Mouse (Mus musculus) urinary bladder, adult 18-20 months (tissue): Measurements from ENCODE around the gene Gkn2.

Experiments
- DNase-seq, 2 experiments: peaks; one replicate each; pipeline ENCODE4 v3.0.0; 2022; ENCODE audit warnings: low spot score in 2 of 2, mixed read lengths in 2 of 2

Gkn2 gene

DNA sequence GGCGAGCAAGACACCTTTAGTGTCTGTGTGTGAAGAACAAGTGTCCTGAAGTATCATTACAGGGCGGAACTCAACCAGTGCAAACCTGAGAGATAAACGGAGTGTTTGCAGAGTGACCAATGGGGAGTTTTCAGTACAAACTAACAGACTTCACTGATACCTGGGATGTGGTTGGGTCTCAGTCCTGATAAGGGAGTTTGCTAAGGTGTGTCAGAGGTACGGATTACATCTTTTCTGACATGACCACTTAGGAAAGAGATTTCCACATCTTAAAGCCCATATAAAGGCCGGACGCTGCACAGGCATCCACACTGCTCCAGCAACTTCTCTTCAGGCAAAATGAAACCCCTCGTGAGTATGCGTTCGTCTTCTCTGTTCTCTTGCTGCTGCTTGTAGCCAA is at the start of gene Gkn2:
Gkn2 (plus strand) TSS at position 301 of the 400 bp plus-strand sequence.
- DNase-seq = no peak

DNA sequence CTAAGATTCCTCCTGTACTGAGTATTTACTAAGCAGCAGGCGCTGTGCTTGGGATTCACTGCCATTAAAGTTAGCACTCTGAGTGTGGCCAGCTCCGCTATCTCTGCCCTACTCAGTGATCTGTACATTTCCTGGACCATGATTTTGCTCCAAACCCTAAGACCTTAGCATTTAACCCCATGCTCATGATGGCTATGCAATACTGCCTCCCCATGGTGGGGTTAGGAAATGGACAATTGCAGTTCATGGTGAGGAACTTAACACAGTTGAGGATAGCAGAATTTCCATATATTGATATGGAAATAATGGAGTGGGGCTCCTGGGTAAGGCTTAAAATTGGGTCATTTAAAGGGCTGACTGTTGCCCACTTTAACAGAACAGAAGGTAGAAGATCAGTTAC is 49.8 kb upstream of the Gkn2 start:
- DNase-seq = no peak

DNA sequence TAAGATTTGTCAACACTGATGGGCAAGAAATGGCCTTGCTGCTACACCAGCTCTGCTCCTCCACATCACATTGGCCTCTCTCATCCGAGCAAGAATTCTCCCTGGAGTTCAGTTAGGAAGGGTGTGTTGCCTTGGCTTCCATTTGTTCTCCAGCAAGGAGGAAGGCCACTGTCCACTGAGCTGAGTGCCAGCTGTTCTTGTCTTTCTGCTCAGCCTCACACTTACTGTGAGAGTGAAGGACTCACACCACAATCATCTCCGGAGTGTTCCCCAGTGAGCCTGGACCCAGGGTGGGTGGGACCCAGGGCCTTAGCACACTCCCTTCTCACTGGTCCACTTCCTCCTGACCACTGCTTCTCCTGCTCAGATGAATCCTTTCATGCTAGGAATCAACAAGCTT is 46.2 kb upstream of the Gkn2 start:
- DNase-seq = no peak

GRCm38 (mm10) chr6:87328265-87329173 is 44.6 kb upstream of the Gkn2 start:
- no peak for DNase-seq

GRCm38 (mm10) chr6:87332380-87332779 is 40.8 kb upstream of the Gkn2 start:
- no peak for DNase-seq

- no peak for DNase-seq
Observed at GRCm38 (mm10) chr6:87334361-87335090, 38.6 kb upstream of the Gkn2 start.

GRCm38 (mm10) chr6:87335091-87335934 is 37.8 kb upstream of the Gkn2 start, which contains the start of gene Antxr1:
Gene Antxr1, minus strand, starts transcription at chr6:87335821.
- peak; percentile 40 to 67 for DNase-seq

- DNase-seq = no peak
Observed at GRCm38 (mm10) chr6:87335935-87336295, 37.2 kb upstream of the Gkn2 start.

DNA sequence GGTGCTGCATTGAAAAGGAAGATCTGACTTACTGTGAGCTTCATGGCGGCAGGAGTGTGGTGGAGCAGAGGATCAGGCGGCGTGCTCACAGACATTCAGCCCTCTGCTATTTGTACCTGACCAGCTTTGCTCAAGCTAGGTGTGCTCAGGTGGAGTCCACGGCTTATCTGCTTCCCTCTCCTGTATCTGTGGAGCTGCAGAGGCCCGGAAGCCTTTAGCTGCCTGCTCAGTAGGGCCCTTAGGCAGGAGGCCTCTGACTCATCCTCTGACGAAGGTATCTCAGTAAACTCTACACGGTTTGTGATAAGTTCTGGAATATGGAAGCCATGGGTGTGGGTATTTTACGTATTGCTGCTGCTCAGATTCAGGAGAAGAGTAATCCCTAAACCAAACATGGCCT is 22.3 kb upstream of the Gkn2 start, which contains the start of gene Gkn1:
Gkn1 (minus strand) TSS at position 114 of the 400 bp plus-strand sequence.
- no peak for DNase-seq

DNA sequence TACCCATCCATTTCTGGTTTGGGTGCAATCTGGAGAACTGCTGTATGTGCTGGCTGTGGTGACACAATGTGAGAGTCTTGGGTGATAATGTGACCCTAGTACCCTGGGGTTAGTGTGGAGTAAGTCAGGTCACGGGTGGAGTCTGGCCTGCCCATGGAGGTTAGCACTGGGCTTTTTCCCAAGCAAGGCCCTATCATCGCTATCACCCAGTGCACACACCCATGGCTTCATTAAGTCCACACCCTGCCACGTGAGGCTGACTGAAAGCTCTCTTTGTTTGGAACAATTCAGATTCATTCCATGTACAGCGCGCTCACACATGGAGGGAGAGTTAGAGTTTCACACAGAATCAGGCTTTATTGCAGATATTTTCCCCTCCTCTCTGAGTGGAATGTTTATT is 18.7 kb upstream of the Gkn2 start:
- no peak for DNase-seq

- no peak for DNase-seq
Observed at GRCm38 (mm10) chr6:87369223-87369622, 3.9 kb upstream of the Gkn2 start.

DNA sequence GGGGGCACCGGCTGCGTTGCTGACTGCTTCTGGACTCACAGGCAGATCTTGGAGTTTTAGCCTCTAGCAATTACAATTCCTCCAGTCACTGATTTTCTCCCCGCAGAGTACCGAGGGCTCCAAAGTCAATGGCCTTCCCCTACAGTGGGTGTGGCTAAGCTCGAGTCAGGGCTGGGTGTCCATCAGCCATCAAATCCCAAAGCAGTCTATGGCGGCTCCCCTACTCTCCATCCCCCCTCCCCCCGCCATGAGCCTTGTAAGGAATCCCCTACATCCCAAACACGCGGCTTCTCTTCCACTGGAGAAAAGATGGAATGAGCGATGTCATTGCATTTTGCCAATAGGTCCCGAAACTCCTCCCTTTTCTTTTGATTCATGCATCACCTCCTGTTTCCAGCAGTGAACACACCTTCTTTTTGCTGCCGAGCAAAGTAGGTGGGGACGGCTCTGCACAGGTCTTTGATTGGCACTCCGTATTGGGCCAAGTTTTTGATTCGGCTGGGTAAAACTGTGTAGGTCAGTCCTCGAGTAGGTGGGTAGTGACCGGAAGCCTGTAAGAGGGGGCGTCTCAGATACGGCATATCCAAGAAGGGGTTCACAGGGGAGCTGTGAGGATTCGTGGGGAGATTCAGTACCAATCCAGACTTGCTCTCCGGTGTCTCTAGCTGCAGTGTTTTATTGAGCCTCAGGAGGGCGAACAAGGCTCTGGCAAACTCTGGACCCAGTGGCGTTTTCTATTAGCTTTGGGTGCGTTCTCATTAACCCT is 11.0 kb downstream of the Gkn2 start:
- DNase-seq = peak in 1 of 2 experiments; percentile 26

DNA sequence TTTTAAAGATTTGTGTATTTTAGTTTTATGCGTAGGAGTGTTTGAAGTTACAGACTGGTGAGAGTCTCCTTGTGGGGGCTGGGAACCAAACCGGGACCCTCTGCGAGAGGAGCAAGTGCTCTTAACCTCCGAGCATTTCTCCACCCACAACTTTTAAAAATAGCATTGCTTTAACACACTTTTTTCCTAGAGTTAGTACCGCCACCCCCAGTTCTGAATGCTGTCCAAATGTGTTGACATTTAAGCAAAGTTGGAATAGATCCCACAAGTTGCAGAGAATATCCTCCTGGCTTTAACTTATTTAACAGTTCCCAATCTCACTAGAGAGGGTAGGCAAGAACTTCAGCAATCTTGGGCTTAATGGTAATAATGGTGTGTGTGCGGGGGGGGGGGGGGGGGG is 11.6 kb downstream of the Gkn2 start:
- no peak for DNase-seq

DNA sequence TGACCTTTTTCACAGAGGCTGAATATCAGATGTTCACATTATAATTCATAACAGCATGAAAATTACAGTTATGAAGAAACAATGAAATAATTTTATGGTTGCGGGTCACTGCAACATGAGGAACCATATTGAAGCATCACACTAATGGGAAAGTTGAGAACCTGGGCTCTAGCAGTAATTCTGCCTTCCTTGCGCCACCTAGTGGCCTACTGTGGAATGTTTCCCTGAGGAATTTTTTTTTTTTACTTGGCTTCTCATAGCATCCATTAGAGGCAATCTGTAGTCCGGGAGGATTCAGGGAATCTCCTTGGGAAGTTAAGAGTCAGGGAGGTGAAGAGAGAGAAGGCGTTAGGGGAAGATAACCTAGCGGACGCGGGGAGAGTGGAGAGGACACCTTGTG is 13.0 kb downstream of the Gkn2 start:
- peak; percentile 22 to 34 for DNase-seq

GRCm38 (mm10) chr6:87386681-87387080 is 13.5 kb downstream of the Gkn2 start:
- no peak for DNase-seq

DNA sequence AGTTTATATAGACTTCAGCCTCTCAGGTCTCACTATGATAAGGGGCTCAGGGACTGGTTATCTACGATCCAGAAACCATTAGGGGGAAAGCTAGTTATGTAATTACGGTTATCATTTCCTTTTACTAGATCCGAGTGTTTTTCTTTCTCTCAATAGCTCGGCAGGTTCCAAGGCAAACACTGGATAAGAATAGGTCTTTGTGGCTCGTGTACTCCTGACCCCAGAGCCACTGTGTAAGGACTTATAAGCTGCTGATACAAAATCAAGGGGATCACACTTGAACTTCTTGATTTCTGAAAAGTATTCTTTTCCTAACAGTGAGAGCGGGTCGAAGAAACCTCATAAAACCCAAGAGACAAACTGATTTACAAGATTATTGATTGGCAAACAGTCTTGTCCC is 15.7 kb downstream of the Gkn2 start, which contains the start of gene Gkn3:
Gkn3 (minus strand) TSS at position 59 of the 400 bp plus-strand sequence.
- no peak for DNase-seq

DNA sequence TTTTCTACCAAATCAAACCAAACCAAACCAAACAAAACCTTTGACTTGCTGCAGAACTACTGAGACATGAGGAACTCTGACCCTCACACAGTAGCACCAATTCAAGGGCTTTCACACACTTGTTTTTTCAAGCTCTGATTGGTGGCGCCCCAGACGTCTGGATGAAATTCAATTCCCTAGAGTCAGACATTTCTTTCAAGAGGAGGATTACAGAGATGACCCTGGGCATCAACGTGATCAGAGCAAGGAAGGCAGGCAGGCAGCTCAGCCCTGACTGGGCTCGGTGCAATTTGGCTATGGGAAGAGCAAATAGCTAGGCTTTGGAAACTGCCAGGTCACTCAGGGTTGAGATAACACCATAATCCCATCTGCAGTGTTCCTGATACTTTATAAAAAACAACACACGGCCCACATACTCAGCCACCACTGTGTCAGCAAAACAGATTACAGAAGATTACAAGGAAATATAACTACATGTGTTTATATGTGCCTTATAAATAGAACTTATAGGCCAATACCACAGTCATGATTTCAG is 16.4 kb downstream of the Gkn2 start:
- no peak for DNase-seq

- DNase-seq = no peak
Observed at GRCm38 (mm10) chr6:87393466-87394205, 20.5 kb downstream of the Gkn2 start.

- DNase-seq = no peak
Observed at GRCm38 (mm10) chr6:87394783-87395182, 21.6 kb downstream of the Gkn2 start.

GRCm38 (mm10) chr6:87399137-87399536 is 26.0 kb downstream of the Gkn2 start:
- DNase-seq = peak; percentile 24 to 65
